Mouse (Mus musculus): ENCODE results near the gene Masp2. TPM values are rescaled to one million over a fixed set of nuclear protein-coding genes. Genes with fewer than 3 reads are reported as not detected.
A peak's percentile ranks its signal among the peaks of the same experiment; 100 is the strongest.

Gene Masp2
- polyA plus RNA-seq, 1 experiment from 2014 or later = 0.63 TPM

- no peaks in the 10 kb centered on the region for H3K9me3 ChIP-seq (replicated peaks)
- no peak overlapping the region for H3K9ac ChIP-seq
- no peak overlapping the region for H3K27ac ChIP-seq
- no peak overlapping the region for H3K4me2 ChIP-seq
- H3K27me3 ChIP-seq = no peaks in the 10 kb centered on the region
- no peak for ATAC-seq
- peaks cover 4% of the 10 kb centered on the region; the same call in 1 of the 2 replicates for H3K4me1 ChIP-seq
- no peaks in the 10 kb centered on the region for H3K36me3 ChIP-seq (ENCODE audit: poor library complexity, severe bottlenecking)
- 86% methylated on average over 6 of the region's 6 CpGs for WGBS
- H3K4me3 ChIP-seq = no peak overlapping the region
These were observed 42.6 kb downstream of the Masp2 start for GRCm38 (mm10) chr4:148644926-148645325.

- ATAC-seq = no peak
- H3K4me1 ChIP-seq = peaks cover 4% of the 10 kb centered on the region; the same call in 1 of the 2 replicates
- H3K4me3 ChIP-seq = no peak overlapping the region
- H3K36me3 ChIP-seq (ENCODE audit: poor library complexity, severe bottlenecking) = no peaks in the 10 kb centered on the region
- no peak overlapping the region for H3K9ac ChIP-seq
- H3K27ac ChIP-seq = no peak overlapping the region
- no peaks in the 10 kb centered on the region for H3K27me3 ChIP-seq
- H3K4me2 ChIP-seq = no peak overlapping the region
- WGBS = 65% methylated on average over 11 of the region's 11 CpGs
- no peaks in the 10 kb centered on the region for H3K9me3 ChIP-seq (replicated peaks)
These were observed 44.3 kb downstream of the Masp2 start for GRCm38 (mm10) chr4:148646616-148647015.

- H3K27me3 ChIP-seq = no peaks in the 10 kb centered on the region
- H3K9me3 ChIP-seq (replicated peaks) = no peaks in the 10 kb centered on the region
- ATAC-seq = no peak
- H3K4me2 ChIP-seq = no peak overlapping the region
- no peaks in the 10 kb centered on the region for H3K4me1 ChIP-seq
- no peak overlapping the region for H3K9ac ChIP-seq
- 59% methylated on average over 3 of the region's 3 CpGs for WGBS
- H3K27ac ChIP-seq = no peak overlapping the region
- no peaks in the 10 kb centered on the region for H3K36me3 ChIP-seq (ENCODE audit: poor library complexity, severe bottlenecking)
- no peak overlapping the region for H3K4me3 ChIP-seq
These were observed 47.0 kb downstream of the Masp2 start for GRCm38 (mm10) chr4:148649309-148649708.

GRCm38 (mm10) chr4:148651045-148651444 lies 48.7 kb downstream of the Masp2 start:
- 75% methylated on average over 9 of the region's 9 CpGs for WGBS
- Histone ChIP-seq H3K9me3 (replicated peaks) (no peaks in the 10 kb centered on the region), H3K4me1 (no peaks in the 10 kb centered on the region), H3K27ac (no peak overlapping the region), H3K4me2 (no peak overlapping the region), H3K4me3 (no peak overlapping the region), H3K27me3 (no peaks in the 10 kb centered on the region), H3K36me3 (ENCODE audit: poor library complexity, severe bottlenecking) (no peaks in the 10 kb centered on the region), H3K9ac (no peak overlapping the region)
- ATAC-seq = no peak

GRCm38 (mm10) chr4:148654701-148655398 lies 52.5 kb downstream of the Masp2 start:
- no peak overlapping the region for H3K4me2 ChIP-seq
- H3K27me3 ChIP-seq = no peaks in the 10 kb centered on the region
- no peak for ATAC-seq
- WGBS = 87% methylated on average over 18 of the region's 18 CpGs
- no peak overlapping the region for H3K4me3 ChIP-seq
- H3K27ac ChIP-seq = no peak overlapping the region
- H3K9me3 ChIP-seq (replicated peaks) = no peaks in the 10 kb centered on the region
- H3K4me1 ChIP-seq = 0 out of 2 replicates have a peak, but pooled peaks cover 4% of the 10 kb centered on the region
- H3K9ac ChIP-seq = no peak overlapping the region
- no peaks in the 10 kb centered on the region for H3K36me3 ChIP-seq (ENCODE audit: poor library complexity, severe bottlenecking)

GRCm38 (mm10) chr4:148656691-148657258 lies 54.4 kb downstream of the Masp2 start:
- no peaks in the 10 kb centered on the region for H3K27me3 ChIP-seq
- no peak overlapping the region for H3K9ac ChIP-seq
- H3K4me3 ChIP-seq = no peak overlapping the region
- no peak for ATAC-seq
- H3K36me3 ChIP-seq (ENCODE audit: poor library complexity, severe bottlenecking) = no peaks in the 10 kb centered on the region
- WGBS = 52% methylated on average over 15 of the region's 15 CpGs
- H3K4me2 ChIP-seq = no peak overlapping the region
- H3K9me3 ChIP-seq (replicated peaks) = no peaks in the 10 kb centered on the region
- no peak overlapping the region for H3K27ac ChIP-seq
- H3K4me1 ChIP-seq = 0 out of 2 replicates have a peak, but pooled peaks cover 4% of the 10 kb centered on the region

- no peaks in the 10 kb centered on the region for H3K9me3 ChIP-seq (replicated peaks)
- no peak overlapping the region for H3K9ac ChIP-seq
- H3K4me1 ChIP-seq = peaks cover 8% of the 10 kb centered on the region; the same call in 1 of the 2 replicates
- no peaks in the 10 kb centered on the region for H3K27me3 ChIP-seq
- ATAC-seq = no peak
- no peak overlapping the region for H3K4me2 ChIP-seq
- no peak overlapping the region for H3K27ac ChIP-seq
- H3K36me3 ChIP-seq (ENCODE audit: poor library complexity, severe bottlenecking) = no peaks in the 10 kb centered on the region
- WGBS = 91% methylated on average over 13 of the region's 13 CpGs
- H3K4me3 ChIP-seq = no peak overlapping the region
These were observed 55.4 kb downstream of the Masp2 start for GRCm38 (mm10) chr4:148657776-148658175.

GRCm38 (mm10) chr4:148660174-148660573 lies 57.8 kb downstream of the Masp2 start:
- 74% methylated on average over 3 of the region's 3 CpGs for WGBS
- ATAC-seq = no peak
- Histone ChIP-seq H3K9ac (no peak overlapping the region), H3K9me3 (replicated peaks) (no peaks in the 10 kb centered on the region), H3K27ac (no peak overlapping the region), H3K4me1 (peaks cover 8% of the 10 kb centered on the region; the same call in 1 of the 2 replicates), H3K36me3 (ENCODE audit: poor library complexity, severe bottlenecking) (no peaks in the 10 kb centered on the region), H3K4me2 (no peak overlapping the region), H3K4me3 (no peak overlapping the region), H3K27me3 (peaks cover 4% of the 10 kb centered on the region; the same call in 1 of the 2 replicates)

GRCm38 (mm10) chr4:148662168-148662965 lies 60.0 kb downstream of the Masp2 start:
- no peak for ATAC-seq
- H3K4me1 ChIP-seq = peaks cover 4% of the 10 kb centered on the region; the same call in 1 of the 2 replicates

GRCm38 (mm10) chr4:148663326-148663725 lies 61.0 kb downstream of the Masp2 start:
- WGBS = 78% methylated on average over 7 of the region's 7 CpGs
- no peak overlapping the region for H3K27ac ChIP-seq
- H3K9ac ChIP-seq = no peak overlapping the region
- H3K36me3 ChIP-seq (ENCODE audit: poor library complexity, severe bottlenecking) = no peaks in the 10 kb centered on the region
- peaks cover 4% of the 10 kb centered on the region; the same call in 1 of the 2 replicates for H3K27me3 ChIP-seq
- H3K9me3 ChIP-seq (replicated peaks) = no peaks in the 10 kb centered on the region
- H3K4me2 ChIP-seq = no peak overlapping the region
- H3K4me1 ChIP-seq = peaks cover 4% of the 10 kb centered on the region; the same call in 1 of the 2 replicates
- ATAC-seq = no peak
- no peak overlapping the region for H3K4me3 ChIP-seq

More at GRCm38 (mm10) chr4:148662168-148662965, 60.0 kb downstream of the Masp2 start:
- WGBS = 39% methylated on average over 21 of the region's 21 CpGs
- Histone ChIP-seq H3K27ac (no peak overlapping the region), H3K9ac (peak overlapping the region; percentile 23; the same call in 1 of the 2 replicates), H3K4me2 (peak overlapping the region; percentile 42), H3K36me3 (ENCODE audit: poor library complexity, severe bottlenecking) (no peaks in the 10 kb centered on the region), H3K4me3 (no peak overlapping the region), H3K9me3 (replicated peaks) (no peaks in the 10 kb centered on the region), H3K27me3 (peaks cover 4% of the 10 kb centered on the region; the same call in 1 of the 2 replicates)

- H3K9me3 ChIP-seq (replicated peaks) = no peaks in the 10 kb centered on the region
- H3K27me3 ChIP-seq = peaks cover 4% of the 10 kb centered on the region; the same call in 1 of the 2 replicates
- WGBS = 65% methylated on average over 6 of the region's 6 CpGs
- no peak overlapping the region for H3K4me2 ChIP-seq
- no peaks in the 10 kb centered on the region for H3K36me3 ChIP-seq (ENCODE audit: poor library complexity, severe bottlenecking)
- H3K4me3 ChIP-seq = no peak overlapping the region
- H3K9ac ChIP-seq = no peak overlapping the region
- ATAC-seq = no peak
- H3K4me1 ChIP-seq = peaks cover 4% of the 10 kb centered on the region; the same call in 1 of the 2 replicates
- H3K27ac ChIP-seq = no peak overlapping the region
These were observed 61.7 kb downstream of the Masp2 start for GRCm38 (mm10) chr4:148664021-148664420.
